Mouse (Mus musculus) ZHBTc4 (cell line): Measurements from ENCODE around the gene Ankrd36.
"Not testable (repeated sequence)": the region's sequence is repeated elsewhere in the genome, so short reads cannot be mapped to it uniquely, and the experiment has no call there.

ENCODE experiments used
- DNase-seq: peaks from one replicate; pipeline ENCODE4 v3.0.0-alpha.2; 2011; ENCODE audit warnings: low read depth, low spot score

Gene Ankrd36

DNA sequence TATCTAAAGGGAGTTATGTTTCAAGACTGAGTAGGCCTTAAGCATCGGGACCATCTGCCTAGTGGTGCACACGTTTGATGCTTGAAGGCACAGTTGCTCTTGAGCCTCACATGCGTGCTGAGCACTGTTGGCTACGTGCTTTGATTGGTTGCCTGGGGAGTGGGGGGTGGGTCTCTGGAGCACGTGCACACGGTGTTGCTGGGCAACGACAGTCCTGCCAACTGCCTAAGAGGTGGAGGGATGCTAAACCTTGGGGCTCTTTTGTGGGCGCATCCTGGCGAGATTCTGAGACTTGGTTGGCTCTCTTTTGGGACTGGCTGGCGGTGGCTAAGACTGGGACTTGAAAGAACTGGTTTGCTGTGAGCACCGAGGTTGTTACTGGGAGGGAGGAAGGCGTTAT, at the start of gene Ankrd36:
Gene Ankrd36 (plus strand): TSS at position 211 of the 400 bp plus-strand sequence.
- DNase-seq, result peak; percentile 43

DNA sequence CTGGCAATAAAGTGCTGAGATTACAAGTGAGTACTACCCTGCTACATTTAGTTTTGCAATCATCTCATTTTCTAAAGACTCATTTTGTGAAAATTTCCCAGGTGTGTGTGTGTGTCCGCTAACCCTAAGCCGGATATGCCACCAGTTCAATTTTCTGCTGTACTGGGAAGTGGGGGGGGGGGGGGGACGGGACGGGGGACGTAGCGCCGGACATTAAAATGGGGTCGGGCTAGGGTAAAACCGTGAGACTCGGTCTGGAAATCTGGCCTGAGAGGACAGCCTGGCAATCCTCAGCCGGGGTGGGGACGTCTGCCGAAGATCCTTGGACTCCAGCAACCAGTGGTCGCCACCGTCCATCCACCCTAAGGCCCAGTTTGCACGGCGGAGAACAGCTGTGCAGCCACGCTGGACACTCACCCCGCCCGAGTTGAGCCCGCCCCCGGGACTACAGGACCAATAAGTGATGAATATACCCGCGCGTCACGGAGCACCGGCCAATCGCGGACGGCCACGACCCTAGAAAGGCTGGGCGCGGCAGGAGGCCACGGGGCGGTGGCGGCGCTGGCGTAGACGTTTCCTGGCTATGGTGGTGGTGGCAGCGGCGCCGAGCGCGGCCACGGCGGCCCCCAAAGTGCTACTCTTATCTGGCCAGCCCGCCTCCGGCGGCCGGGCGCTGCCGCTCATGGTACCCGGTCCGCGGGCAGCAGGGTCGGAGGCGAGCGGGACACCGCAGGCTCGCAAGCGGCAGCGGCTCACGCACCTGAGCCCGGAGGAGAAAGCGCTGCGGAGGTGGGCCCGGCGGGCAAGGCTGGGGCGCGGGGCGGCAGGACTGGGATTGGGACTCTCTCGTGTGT, 48.8 kb upstream of the Ankrd36 start, which contains the start of gene Xbp1:
Gene Xbp1 (plus strand): TSS at position 248 of the 854 bp plus-strand sequence.
- DNase-seq, result peak; percentile 95

DNA sequence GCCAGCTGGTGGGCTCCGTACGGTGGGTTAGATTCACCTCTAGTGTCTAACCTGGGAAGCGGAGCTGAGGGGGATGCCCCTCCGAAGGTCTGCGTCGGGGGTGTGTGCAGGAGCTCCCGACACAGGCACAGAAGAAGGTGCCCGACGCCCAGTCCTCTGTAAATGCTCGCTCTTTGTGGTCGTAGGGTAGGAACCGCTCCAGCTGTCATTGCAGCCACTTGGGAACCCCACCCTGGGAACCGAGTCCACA, 48.3 kb upstream of the Ankrd36 start:
- DNase-seq, result no peak

DNA sequence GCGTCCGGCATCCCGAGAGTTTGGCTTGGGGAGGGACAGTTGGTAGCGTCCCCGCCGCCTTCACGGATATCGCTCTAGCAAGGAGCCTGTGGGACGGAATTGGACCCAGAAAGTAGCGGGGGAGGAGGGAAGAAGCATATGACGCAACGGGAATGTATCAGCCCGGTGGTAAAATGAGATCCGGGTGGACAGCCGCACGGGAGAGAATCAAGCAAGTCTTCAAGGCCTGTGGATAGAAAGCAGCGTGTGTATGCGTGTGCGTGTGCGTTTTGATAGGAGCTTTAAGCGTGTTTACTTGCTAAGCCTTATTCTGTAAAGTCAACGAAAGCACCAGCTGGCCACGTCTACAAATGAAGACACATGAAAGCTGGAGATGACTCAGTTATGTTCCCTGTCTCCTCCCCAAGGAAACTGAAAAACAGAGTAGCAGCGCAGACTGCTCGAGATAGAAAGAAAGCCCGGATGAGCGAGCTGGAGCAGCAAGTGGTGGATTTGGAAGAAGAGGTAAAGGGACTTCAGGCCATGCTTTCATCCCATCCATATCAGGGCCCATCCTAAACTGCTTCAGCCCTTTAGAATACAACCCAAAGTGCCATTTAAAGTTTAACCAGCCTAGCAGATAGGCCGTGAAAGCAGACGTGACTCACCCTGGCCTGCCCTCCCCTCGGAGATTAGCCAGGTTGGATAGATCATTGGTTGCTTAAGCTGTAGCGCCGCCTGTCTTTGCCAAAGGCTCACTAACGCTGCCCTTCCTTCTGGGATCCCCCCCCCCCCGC, 47.8 kb upstream of the Ankrd36 start:
- DNase-seq, result peak; percentile 65

DNA sequence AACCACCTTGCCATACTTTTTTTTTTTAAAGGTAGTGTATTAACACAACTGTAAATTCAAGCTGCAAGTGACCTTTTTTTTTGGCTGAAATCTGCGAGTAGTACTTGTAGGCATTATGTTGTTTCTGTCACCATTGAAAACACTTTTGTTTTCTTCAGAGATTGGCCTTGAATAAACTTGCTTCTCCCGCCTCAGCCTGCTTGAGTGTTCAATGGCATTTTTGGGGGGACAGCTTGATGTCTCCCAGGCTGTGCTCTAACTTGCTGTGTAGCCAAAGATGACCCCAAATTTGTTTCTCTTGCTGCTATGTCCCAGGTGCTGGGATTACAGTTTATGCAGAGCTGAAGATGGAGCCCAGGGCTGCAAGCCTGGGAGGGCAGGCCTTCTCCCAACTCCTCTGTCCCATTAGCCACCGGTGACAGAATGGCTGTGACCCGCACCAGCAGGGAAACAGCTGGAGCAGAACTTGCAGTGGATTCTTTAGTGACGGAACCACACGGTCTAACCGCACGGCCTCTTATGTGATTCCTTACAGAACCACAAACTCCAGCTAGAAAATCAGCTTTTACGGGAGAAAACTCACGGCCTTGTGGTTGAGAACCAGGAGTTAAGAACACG, 46.6 kb upstream of the Ankrd36 start:
- DNase-seq, result no peak

DNA sequence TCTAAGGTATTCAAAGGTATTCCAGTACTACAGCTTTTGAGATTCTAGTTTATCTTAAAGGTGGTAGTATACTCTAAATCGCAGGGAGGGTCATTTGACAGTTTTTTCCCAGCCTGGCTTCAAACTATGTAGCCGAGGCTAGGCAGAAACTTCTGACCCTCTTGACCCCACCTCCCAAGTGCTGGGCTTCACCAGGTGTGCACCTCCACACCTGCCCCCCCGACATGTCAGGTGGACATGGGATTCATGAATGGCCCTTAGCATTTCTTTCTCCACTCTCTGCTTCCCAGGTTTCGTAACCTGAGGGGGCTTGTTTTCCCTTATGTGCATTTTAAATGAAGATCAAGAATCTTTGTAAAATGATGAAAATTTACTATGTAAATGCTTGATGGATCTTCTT, 44.1 kb upstream of the Ankrd36 start:
- no peak for DNase-seq

DNA sequence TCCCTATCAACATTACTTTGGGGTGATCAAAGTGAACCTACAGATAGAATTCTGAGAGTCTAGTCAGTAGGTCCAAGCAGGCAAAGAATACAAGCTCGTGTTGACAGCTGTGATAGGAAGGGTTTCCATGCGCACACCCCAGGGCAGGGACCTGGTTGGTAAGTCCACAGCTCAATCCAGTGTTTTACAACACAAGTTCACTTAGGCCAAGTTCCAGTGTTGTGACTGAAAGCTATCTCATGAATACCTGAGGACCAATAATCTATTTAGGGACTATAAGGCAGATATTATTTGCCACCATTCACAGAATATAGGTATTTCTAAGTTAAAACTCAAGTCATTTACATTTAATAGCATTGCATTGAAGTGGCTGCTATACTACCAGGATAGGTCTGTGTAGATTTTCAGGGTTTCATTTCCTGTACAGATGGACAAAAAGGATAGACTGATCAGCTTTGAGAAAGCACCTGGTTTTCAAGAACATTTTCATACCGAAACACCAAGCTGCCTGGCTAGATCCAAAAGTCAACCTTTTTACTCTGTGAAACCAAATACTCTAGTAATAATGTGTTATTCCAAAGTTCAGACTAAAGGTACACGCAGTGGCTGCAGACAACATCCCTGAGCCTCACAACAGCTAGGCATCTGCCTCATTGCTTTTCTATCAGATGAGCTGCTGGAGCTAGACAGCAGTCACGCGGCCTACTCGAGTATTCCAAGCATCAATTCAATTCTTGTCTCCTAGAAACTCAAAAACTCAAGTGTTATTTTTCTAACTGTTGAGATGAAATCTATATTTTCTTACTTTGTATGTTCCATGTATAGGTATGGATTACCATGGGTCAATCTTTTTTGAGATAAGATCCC, 42.7 kb upstream of the Ankrd36 start:
- no peak for DNase-seq

DNA sequence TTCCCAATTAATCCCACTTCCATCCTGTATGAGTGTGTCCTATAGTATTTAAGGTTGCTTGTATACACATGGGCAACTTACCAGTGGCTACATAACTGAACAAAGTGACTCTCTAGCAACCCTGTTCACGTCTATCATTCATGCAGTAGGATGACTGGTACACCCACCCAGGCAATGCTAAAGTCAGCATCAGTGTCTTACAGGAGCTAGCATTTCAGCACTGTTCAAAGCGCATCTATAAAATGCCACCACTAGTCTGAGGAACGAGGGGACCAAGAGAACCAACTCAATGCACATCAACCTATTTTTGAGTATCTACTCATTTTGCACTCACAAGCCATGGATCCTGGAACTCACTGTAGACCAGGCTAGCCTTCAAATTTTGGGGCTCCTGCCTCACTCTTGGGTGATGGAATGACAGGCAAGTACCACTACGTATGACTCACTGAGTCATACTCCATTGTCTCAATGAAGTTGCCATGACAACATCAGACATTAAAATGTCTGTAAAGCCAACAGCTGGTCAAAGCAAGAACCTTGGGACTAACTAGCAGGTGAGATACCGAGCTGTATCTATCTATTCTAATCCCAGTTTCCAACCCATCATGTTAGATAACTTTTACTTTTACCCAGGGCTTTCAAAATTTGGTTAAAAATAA, 41.5 kb upstream of the Ankrd36 start:
- no peak for DNase-seq

DNA sequence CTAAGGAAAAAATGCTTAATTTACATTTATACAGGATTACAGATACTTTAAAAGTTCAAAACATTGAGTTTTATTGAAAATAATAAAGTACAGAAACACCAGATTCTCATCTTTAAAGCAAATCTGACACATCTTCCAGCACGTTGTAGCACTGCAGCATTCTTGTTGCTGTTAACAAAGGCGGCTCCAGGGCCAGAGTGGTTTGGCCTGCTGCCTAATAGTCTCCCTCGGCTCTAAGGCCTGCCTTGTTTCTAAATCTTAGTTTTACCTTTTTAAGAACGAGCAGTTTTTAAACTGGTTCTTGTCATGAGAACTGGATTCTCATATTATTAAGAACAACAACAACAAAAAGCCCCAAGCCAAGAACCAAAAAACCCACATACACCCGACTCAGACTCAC, 40.6 kb upstream of the Ankrd36 start:
- DNase-seq, result no peak

DNA sequence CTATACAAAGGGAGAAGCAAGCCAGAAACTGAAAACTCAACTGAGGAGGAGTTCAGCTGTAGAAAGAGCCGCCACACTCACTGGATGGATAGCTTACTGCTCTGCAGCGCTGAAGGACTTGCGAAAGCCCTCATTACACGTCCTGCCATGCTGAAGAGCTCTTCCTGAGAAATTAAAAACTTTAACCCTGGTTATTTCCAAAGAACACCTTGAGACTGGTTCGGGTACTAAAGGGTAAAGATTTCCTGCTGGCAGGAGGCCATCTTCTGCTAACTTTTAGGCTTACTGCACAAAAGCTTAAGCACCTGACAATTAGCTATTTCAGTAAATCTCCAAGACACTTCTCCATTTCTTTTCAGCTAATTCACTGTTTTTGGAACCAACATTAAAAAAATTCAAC, 39.3 kb upstream of the Ankrd36 start:
- no peak for DNase-seq

DNA sequence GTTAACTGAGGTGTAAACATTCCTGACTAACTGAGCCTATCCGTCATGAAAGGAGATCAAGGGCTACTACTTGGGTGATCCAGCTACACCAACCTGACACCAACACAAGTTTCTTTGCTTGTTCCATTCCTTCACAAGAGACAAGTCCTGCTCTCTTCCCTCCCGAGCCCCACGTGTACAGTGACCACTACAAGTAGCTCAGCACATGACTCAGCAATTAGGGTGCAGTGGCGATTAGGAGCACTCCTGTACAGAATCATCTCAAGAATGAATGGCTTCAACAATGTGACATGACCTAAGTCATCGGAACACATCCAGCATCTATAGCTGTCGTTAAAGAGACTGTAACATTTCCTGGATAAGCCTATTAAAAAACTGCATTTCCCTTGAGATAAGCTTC, 38.8 kb upstream of the Ankrd36 start:
- no peak for DNase-seq

DNA sequence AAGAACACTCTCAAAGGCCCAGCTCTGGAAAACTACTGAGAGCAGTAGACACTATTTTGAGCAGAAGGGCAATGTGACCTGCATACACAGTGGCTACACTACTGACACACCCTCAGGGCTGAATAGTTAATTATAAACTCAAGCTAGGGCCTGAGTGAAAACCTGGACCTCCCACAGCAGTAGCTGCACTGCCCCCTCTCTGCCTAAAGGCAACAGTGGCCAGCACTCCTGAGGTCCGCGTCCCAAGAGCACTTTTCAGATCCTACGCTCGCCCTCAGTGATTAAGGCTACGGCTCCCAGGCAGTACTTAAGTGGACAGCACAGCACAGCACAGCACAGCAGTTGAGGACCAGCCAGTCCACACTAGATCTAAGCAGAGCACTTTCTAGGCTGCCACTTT, 36.4 kb upstream of the Ankrd36 start:
- DNase-seq, result no peak

DNA sequence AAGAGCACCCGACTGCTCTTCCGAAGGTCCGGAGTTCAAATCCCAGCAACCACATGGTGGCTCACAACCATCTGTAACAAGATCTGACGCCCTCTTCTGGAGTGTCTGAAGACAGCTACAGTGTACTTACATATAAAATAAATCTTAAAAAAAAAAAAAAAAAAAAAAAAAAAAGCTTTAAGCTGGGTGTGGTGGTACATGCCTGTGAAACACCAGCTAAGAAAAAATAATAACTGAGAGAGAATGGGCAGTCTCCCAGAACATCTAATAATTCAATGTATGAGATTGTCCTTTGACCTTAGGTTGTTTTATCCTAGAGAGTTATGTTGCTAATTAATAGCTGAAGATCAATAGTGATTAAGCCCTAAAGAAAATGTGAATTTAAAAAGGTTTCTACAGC, 32.0 kb upstream of the Ankrd36 start:
- DNase-seq, result not testable (repeated sequence)

DNA sequence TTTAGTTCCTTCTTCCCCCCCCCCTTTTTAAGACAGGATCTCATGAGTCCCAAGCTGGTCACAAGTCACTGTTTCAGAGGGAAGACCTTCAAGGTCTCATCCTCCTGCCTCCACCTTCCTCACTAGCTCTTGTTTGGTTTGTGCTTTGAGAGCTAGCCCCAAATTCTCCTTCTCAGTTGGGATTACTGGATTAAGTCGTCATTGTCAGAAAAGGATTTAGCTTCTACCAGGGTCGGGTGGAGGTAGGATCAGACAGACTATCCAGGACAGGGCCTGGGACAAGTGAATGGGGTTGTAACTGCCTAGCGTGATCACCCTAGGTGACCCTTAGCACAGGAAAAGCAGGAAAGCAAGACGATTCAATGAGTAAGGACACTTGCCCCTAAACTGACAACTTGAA, 29.2 kb upstream of the Ankrd36 start:
- no peak for DNase-seq

DNA sequence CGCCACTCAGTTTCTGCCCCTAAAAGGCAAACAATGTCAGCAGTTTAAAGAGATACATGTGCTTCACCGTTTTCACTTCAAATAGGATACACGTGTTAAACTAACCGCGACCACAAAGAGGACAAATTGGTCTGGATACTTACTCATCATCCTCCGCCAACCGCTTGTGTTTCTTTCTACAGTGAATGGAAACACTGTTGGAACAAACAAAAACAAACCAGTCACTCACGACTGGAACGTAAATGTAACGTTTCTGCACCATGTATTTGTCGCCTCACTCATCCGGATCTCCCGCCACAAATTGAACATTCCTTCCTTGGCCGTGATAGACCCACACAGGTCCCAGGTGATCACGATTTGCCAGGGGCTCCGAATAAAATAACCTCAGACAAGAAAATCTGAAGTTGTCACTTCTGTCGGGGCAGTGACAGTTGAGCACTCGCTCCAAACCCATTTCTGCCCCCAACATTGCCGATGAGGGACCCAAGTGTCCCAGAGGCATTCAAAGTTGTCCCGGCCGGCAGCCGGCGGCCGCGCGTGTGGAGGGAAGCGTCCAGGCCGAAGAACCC, 28.2 kb upstream of the Ankrd36 start:
- DNase-seq, result peak; percentile 28

DNA sequence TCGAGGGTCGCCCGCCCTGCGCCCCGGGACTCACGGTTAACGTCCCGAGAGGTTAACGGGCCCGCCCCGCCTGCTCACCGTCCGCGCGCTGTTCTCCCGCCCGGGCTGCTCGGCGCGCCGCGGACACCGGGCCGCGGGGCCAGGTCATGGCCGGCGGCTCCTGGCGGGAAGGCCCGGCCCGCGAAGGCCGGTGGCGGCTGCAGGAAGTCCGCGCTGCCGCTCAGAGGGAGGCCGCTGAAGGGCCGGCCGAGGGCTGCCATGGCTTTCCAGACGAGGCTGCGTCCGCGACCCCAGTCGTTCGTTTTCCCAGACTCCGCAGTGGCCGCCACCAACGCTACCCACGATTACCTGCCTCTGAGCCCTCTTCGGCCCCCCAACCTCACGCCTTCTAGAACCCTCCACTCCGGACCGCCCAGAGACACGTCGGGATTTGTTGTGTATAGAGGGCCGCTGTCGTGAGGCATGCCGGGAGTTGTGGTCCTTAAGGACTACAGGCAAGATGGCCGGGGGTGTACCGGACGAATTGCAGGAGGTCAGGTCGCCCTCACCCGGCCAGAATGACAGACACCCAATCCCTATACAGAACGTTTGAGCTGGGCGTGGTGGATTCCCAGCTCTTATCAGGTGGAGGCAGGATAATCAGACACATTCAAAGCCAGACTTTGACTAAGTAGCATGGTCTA, 27.5 kb upstream of the Ankrd36 start, which contains the start of gene Ccdc117:
Gene Ccdc117 (minus strand): TSS at position 389 of the 683 bp plus-strand sequence.
- peak; percentile 98 for DNase-seq

DNA sequence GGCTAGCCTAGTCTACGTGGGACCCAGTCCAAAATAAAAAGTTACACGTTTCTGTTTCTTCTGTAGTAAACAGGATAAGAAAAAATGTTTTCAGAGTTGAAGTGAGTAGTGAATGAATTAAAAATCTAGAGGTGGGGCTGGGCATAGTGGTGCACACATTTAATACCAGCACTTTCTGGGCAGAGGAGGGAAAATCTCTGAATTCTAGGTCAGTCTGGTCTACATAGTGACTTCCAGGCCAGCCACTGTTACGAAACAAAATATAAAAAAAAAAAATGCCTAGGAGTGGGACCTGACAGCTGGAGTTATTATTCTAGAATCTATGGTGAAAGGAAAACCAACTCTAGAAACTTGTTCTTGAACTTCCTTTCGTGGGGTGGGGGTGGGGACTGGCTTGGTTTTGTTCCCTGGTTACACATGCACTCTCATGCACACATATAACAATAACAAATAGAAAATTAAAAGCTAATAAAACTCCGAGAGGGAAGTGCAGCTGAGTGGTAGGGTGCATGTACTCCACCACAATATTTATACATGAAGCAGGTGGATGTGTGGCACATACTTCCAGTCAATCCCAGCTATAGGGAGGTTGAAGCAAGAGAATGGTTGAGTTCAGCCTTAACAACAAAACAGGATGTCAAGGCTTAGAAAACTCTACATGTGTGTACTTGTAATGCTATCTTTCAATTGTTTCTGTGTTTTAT, 26.9 kb upstream of the Ankrd36 start:
- DNase-seq, result no peak

DNA sequence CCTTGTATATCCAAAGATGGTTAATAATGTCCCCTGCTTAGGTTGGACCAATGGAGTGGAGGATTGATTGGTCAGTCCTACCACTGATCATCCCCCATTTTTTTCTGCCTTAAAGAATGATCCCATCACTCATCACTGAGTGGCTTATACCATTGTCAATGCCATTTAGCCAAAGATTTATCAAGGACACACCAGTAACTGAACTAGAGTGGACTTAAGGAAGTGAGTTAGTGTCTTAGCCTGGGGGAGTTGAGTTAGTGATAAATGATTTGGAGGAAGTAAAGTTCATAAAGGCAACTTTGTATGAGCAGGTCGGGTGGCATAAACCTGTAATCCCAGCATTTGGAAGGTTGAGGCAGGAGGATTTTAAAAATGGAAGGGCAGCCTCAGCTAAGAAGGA, 26.2 kb upstream of the Ankrd36 start:
- DNase-seq, result no peak

DNA sequence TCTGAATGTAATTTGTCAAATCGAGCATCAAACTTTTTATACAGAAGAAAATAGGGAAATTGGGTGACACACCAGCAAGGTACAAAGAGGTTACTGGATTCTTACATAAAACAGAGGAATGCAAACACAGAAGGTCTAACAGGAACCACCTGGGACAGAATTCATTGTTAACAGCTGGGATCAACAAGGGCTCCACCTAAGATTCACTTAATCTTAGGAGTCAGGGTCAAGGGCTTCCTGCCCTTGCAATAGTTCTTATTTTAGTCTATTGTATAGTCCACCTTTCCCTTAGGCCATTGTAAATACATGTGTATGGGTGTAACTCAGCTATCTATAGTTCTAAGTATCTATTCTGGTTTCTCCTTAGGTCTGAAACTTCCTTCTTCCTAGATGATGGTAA, 24.8 kb upstream of the Ankrd36 start:
- peak; percentile 54 for DNase-seq

DNA sequence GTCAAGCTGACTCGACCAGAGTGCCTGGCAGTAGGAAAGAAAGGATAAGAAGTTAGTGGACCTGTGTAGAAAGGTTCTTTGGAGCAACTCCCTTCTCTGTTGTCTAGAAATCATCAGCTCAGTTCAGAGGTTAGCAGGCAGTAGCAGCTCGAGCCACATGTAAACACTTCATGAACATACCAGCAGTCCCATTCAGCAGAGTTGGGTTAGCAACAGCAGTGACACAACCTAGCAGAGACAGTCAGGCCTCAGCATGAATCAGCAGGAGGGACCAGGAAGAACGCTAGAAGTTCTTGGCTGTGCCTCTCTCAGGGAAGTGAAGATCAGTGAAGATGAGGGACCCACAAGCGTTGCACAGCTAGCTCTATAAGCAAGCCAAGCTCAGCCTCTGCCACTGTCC, 24.0 kb upstream of the Ankrd36 start:
- no peak for DNase-seq
